Mouse (Mus musculus): ENCODE results near the gene H2afy.

DNA sequence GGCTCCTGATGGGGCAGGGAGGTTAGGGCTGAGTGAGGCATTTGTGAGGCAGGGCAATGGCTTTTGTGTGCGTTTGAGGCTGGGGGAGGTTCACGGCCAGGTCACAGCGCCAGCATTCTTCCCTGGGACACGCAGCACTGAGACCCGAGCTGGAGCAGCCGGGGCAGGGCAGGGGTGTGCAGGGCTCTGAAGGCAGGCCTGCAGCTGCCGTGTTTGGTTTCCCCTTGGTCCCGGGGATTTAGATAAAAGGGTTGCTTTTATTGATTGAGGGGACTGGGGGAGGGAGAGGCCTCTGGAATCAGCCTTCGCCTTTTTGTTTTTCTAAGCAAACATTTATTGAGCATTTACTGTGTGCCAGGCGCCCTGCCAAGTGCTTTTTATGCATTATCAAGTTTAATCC, 83.4 kb downstream of the H2afy start:
- no peak for TF ChIP-seq POLR2A (IDR thresholded peaks at IDR 0.05; ENCODE audit: low read depth, low read length)
- TF ChIP-seq CTCF (IDR thresholded peaks at IDR 0.05; ENCODE audit: extremely low read depth, insufficient read length, insufficient replicate concordance, low read depth, low read length), result no peak

All from small intestine, adult 2 months (tissue).